Mouse (Mus musculus) ovary, postnatal 14 days (tissue): Measurements from ENCODE around the gene Tmem54.

Experiments
- DNase-seq: peaks from one replicate; pipeline ENCODE4 v3.0.0; 2022; ENCODE audit warnings: low spot score

Gene Tmem54

DNA sequence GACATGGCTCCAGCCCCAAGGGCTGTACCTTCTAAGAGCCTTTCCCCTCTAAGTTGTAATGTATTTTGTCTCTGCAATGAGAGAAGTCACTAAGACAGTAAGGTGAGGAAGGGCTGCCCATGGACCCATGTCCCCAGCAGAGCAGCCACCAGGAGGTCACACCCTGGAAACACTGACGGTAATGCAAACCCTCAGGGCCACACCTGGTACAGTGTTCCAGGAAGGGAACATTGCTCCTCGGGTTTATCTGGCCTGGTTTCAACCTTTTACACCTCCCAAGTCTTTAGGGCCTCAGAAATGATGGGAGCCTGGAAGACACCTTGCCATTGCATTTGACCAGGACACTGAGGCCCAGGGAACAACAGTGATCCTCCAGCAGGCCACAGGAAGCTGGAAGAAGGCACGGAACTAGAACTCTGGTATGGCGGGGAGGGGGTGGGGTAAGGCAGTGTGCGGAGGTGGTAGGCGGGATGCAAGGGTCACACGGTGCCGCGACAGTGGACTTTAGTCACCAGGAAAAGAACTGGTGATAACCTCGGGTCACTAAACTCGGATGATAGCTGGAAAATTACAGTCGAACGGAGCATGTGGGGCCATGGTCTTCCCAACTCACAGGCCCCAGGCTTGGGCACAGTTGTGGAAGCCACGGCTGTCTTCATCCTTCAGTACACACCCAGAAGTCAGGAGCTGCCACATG is 3.1 kb upstream of the Tmem54 start:
- no peak for DNase-seq

DNA sequence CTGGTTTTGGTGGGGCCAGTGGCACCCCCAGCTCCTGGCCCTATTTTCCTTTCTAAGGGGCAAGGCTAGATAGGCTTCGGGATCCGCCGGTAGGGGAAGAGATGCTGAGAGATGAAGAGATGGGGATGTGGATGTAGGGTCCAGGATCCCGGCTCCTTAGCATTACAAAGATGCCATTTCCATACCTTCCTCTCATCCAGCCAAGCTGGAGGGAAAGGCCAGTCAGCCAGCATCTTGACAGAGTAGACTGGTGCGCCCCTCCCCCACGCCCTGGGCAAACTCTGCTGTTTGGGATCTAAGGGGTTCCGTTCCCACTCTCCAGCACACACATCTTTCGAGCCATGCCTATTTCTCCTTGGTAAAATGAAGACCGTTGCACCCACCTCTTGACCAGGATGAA is 725 bp downstream of the Tmem54 start:
- DNase-seq: no peak

DNA sequence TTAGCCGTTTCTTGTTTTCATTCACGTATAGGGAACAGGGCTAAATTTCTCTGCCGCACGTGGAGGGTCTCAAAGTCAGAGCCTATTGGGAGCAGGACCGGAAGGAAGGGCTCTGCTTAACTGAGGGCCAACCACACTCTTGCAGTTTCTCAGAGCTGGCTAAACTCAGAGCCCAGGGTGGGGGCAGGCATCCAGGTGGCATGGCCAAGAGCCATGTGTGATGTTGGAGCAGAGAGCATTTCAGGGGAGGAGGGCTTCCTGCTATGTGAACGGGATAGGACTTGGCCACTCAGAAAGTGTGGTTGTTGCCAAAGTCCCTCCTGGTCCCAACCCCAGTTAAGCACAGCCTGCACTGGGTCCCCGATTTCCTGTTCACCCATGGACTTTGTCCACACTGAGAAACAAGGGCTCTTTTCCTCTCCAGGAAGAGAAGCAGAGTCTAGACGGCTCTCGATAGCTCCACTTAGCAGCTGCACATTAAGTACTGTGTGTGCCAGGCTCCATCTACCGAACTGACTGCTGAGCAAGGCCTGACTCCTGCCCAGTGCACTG is 2.1 kb downstream of the Tmem54 start:
- no peak for DNase-seq

DNA sequence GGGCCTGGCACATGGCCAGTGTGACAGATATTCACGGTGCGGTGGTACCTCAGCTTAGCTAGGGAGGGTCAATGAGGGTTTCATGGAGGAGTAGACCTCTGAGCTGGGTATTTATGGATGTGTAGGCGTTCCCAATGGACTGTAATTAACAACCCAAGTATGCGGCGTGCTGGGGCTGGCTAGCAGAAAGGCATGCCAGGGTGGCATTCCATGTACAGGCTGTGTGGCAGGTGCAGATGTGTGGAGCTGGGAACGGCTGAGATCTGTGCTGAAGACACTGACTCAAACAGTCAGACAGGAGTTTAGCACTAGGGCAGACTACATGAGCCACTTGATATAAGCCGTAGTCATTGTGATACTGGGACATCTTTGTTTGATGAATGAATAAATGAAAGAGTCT is 3.3 kb downstream of the Tmem54 start:
- no peak for DNase-seq

DNA sequence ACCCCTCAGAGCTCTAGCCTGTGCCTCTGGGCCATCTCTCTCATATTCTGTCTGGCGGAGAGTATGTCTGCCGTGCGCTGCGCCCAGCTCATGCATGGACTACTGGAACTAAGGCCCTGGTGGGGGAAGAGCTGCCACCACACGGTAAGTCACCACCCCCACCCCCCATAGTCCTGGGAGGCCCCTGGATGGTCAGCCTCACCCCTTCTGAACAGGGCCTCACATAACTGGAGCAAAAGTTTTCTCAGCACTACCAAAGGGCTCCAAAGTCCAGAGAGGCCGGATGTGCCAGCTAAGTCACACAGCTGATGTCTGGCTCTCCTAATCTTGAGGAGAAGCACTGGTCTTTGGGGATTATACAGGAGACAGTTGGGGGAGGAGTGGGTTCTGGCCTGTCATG is 5.5 kb downstream of the Tmem54 start:
- no peak for DNase-seq

DNA sequence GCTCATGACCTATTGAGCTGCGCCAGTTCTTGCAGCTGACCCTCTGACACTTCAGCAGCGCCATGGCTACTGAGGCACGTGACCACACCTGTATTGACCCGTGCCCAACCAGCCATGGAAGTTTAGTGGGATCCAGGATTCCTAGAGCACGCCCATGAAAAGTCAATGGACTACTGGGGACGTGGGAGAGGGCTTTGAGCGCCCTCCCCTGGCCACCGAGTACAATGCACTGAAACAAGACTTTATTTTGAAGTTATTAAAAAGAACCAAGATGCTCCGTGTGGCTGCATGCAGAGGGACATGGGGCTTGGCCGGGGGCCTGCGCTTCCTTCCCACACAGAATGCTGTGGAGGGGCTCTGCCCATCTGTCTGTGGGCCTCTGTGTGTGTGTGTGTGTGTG is 6.0 kb downstream of the Tmem54 start:
- no peak for DNase-seq

DNA sequence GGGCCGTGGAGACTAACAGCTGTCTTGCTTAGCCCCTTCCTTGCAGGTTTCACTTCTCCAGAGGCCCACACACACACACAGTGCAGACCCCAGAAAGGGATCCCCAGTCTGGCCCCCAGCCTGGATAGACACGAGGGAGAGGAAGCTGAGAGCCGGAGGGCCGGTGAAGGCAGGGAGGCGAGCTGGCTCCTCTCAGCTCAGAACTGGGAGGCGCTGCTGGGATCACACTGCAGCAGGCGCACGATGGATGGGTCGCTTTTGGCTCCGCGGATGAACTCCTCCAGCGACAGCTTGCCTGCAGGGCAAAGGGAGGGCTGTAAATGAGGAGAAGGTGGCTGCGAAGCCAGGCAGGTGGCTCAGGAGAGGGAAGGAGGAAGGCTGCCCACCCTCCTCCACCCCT is 6.9 kb downstream of the Tmem54 start:
- no peak for DNase-seq

DNA sequence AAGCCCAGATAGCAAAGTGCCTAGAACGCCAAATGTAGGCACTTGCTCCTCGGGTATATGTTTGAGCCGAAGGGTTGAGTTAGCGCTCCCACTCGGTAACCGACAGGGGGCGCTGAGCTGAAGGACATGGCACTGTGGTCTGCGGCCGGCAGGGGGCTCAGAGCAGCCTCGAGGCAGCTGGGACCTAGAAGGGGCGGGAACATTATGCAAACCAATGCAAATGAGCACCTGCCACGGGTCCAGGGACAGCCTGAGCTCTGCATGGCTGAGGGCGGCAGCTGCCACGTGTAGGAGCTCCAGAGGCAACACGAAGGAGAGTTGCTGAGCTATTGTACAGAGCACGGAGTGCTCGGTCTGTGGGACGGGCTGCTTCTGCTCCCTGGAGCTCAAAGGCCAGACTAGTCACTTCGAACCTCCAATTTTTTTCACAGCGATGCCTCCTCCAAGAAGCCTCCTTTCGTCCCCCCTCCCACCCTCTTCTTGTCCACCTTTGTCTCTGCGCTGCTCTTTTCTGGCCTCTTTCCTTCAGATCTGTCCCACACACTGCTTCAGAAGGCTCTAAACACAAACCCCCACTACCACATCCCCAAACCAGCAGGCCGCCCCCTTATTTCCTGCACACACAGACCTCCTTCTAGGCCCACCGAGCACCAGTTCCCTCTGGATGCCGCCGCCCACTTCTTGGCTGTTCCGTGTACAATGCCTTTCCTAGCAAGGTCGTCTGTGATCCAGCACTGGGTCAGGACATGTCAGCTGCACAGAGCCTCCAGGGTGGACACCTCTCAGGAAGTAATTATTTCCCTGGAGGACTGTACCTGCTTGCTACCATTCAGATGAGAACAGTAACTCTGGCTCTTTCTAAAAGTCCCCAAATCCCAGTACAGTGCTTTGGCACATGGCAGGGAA is 8.0 kb downstream of the Tmem54 start:
- DNase-seq: peak; percentile 65

DNA sequence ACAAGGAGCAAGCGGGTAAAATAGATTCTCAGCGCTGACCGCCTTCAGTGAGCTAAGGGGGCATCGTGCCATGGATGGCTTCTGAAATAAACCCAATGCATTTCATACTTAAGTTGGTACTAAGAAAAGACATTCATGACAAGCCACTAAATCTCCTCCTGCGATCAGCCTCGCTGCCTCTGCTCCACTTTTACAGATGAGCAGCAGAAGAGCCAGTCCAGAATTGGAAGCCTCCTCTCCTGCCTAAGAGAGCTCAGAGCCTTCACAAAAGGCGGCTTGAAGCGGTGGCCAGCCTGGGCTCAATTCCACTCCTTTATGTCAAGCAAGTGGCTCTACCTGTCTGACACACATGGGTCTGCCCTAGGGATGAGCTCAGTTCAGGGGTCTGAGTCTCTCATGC is 11.4 kb downstream of the Tmem54 start:
- DNase-seq: no peak

DNA sequence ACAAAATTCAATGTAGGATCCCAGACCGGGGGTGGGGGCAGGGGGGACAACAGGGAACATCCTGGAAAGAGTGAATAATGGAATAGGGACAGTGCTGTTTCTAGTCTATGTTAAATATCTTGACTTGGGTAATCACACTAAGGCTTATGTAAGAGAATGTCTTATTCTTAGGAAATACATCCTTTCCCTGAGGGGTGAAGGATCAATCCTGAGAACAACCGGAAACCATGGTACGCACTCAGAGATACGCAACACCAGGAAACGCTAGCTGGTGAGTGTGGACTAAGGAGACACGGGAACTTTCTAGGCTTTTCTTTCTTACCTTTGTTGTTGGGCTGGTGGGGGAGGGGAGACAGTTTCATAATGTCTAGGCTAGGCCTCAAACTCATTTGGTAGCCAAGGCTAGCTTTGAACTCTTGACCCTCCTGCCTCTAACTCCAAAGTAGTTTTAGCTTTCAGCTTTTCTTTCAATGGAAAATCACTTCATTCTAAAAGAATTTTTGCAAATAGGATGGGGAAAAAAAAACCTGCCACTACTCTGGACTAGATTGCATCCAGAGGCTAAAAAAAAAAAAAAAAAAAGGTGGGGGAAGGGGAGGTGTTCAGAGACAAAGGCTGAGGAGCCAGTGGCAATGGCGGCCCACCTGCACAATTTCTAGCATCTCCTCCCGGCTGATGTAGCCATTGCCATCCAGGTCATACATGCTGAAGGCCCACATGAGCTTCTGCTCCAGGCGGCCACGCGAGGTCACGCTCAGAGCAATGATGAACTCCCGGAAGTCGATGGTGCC is 12.6 kb downstream of the Tmem54 start:
- no peak for DNase-seq

DNA sequence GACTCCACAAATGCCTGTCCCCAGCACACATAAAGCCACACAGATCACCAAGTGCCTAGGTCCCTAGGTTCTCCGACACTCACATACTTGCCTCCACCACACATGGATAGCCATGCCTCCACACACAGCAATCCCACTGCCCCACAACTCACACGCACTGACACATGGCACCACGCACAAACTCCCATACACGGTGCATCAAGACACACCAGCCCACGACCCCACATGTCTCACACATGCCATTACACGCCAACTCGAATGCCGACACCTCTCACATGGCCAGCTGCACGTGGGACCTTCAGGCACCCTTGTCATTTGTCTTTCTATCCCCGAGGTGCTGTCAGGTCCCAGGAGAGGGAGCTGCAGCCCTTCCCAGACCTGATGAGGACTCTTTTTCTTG is 14.4 kb downstream of the Tmem54 start:
- no peak for DNase-seq

DNA sequence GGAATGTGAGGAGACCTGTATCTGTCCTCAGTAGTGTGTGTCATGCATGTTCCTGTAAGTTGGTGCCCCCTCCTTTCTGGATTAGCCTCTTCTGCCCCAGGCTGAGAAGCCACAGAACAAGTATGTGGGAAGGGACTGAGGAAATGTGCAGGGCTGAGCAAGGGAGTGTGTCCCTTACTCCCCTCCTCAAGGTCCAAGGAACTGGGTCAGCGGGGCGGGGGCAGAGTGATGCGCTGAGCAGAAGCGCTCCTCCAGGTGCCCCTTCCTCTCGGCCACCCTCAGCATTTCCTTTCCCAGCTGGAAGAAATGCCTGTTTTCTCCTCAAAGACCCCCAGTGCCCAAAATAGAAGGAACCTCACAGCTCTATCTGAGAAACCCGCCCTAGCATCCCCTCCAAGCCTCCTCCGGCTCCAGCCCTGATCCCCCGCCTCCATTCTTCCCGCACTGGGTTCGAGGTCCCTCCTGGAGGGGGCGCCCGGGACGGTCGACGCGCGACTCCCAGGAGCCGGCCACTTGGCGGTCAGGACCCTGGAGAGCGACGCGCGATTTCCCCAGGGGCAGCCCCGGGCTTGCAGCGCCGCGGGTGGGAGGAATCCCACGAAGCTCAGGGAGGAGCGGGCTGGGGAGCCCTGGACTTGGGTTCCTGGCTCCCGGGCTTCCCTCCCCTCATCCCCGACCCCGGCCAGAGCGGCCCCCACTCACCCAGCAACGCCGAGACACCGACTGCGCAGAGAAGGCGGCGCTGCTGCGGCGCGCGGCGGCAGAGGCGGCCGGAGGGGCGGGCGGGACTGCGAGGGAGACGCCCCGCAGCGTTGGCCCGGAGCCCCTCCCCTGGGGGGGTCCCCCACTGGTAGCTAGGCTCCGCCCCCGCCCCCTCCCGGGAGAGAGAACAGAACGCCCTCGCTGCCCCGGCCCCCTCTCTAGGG is 15.4 kb downstream of the Tmem54 start:
- peak; percentile 76 for DNase-seq

DNA sequence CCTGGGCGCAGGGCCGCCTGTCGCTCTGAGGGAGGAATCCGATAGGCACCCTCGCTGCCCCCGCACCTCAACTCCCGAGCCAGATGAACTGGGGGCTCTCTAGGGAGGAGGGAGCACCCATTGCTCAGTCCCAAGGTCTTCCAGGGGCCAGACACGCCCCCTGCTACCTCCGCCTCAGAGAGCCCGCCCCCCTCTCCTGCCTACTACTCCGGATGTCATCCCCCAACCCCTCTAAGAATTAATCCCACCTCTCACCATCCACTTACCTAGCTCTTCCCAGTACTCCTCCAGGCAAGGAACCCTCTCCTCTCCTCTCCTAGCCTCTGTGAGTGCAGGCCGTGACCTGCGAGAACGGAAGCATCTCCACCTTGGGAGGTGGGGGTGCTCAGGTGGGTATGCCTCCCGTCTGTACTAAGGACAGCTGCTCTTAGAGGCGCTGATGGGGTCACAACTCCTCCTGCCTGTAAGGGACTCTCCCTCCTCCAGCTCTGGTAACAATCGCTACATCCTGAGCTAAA is 16.3 kb downstream of the Tmem54 start, which contains the start of gene Hpca:
TSS of gene Hpca (minus strand) at position 468 of the 518 bp plus-strand sequence.
- DNase-seq: no peak

DNA sequence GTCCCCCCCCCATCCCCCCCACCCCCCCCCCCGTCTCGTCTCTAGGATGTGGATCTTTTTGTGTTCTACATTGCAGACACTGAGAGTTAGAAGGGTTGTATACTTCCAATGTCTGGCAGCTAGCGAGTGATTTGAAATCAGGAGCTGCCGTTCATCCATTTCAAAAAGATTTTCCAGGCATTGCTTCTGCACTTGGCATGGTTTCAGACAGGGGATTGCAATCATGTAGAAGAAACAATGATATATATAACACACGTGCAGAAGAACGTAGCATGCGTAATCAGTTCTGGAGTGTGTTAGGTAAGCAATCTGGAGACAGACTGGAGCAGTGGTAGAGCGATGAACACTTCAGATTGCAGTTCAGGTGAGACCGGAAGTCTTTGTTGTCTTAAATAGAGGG is 16.8 kb downstream of the Tmem54 start:
- no peak for DNase-seq

DNA sequence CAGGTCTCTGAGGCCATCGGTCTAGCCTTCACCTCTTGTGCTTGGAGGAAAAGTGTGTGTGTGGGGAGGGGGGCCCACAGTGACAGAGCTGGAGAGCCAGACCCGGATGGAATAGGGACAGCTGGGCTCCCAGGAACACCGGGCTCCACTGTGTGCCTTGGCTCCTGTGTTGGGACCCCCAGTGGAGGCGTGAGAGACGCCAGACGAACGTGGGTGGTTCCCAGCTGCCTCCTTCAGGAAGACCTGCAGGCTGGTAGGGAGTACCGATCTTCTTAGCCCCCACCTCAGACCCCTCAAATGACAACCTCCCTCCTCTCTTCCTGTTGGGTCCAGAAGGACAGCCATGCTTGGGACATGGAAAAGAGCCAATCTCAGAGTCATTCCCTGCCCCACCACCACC is 17.4 kb downstream of the Tmem54 start:
- DNase-seq: no peak

DNA sequence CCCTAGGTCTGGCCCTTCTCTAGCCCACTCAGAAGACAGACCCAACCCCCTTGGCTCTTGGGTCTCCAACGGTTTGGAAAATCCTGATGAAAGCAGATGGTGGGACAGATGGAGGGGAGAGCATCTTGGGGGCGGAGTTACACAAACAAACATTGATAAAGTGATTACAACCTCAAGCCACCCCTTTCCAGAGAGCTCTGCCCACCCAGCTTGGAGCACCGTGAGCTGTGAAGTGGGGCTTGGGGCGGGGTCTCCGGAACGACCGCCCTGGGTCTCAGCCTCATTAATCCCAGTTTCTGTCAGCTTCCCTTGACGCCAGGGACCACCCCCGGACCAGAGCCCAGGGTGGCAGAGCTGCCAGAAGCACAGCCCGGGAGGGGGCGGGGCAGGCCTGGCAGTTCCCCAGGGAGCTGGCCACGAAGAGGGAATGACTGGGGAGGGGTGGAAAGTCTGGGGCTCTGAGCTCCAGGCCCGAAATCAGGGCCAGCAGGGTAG is 19.4 kb downstream of the Tmem54 start:
- no peak for DNase-seq

DNA sequence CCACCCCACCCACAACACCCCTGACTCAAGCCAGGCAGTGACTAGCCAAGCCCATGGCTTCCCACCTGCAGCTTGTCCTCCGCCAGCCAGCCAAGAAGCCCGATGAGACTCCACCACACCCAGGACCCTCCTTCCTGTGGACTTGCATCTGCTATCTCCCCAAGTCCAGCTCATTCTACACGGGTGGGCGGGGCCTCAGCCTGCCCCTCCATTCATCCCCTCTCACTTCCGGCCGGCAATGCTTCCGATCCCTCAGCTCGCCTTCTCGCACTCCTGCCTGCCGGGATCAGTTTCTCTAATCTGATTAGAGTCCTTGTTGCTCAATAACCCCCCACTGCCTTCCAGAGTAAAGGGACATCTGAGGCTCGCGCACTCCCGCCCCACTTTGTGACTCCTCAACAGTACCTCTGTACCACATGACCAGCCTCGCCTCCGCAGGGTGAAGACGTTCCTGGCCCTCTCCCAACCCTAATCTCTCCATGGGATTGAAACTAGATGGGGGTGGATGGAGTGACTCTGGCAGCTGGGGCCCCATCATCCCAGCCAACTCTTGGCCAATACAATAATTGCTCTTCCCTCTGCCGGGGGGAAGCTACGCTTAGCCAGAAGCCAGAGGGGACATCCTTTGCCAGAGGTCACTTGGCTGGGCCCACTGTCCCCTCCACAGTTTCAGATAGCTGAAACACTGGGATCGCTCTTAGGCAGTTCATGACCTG is 20.5 kb downstream of the Tmem54 start:
- DNase-seq: no peak

DNA sequence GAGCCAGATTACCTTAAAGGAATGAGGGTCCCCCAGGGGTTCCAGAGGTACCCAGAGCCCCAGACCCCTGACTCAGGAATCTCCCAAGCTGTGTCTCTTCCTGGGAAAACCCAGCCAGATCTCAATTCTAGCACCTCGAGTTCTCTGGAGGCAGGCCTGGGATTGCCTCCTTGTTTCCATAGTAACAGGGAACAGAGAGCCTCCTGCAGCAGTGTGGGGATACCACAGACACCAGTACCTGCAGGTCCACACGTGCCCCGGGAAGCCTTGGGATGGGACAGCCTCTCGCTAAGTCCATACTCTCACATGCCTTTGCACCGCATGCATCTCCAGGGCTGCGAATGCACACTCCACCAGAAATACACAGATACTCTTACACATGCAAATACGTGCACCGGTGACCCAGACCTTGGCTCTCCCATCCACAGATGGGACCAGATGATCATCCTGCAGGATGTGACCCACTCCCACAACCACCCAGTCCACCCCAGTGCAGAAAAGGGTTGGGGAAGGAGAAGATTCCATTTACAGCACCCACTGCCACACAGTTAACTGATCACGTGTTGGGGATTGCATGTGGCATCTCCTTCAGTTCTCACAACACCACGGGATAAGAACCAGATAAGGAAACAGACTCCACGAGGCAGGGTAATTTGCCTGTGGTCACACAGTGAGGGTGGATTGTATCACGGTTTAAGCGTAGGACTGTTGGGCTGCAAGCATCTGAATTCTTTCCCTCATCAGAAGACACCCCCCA is 23.4 kb downstream of the Tmem54 start:
- no peak for DNase-seq

DNA sequence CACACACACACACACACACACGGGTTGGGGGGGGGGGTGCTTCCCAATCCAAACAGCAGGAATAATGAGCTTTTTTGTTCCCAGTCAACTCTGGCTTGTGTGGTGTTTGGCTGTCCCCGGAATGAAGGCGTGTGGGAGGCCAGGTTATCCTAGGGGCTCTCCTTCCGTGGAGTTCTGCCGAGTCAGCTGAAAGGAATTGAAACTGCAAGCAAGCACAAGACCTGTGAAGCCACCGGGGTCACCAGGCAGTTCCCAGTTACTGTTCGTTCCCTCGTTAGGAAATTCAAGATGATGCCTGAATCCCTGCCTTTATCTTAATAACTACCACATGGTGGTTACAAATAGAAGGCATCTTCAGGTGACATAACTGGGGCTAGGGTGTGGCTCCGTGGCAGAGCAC is 24.0 kb downstream of the Tmem54 start:
- DNase-seq: no peak
